Mouse (Mus musculus): ENCODE measurements around the gene Birc3.
"Not testable (repeated sequence)": the region's sequence is repeated elsewhere in the genome, so short reads cannot be mapped to it uniquely, and the experiment has no call there.

Gene Birc3

GRCm38 (mm10) chr9:7872775-7873439 lies at the start of gene Birc3:
Gene Birc3 (minus strand): TSS chr9:7873186.
- peak; percentile 99 for DNase-seq

- no peak for DNase-seq
Observed at GRCm38 (mm10) chr9:7914925-7915324, 41.9 kb upstream of the Birc3 start.

DNA sequence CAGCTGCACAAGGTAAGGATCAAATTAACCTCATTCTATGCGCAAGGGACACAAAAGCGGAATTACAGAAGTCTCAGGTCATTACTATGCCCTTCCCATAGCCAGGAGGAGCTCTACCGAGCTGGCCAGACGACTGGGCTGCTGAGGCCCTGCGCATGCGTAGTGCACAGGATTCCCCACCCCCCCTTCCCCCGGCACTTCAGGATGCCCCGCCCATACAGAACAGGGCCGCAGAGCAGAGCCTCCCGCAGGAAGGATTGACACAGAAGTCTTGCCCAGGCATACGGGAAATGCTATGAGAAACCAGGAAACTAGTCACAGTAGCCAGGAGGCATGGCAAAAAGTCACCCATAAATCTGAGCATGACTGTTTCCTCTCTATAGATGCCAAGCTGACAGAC lies 41.5 kb upstream of the Birc3 start:
- peak; percentile 97 for DNase-seq

GRCm38 (mm10) chr9:7913953-7914352 lies 41.0 kb upstream of the Birc3 start:
- peak; percentile 73 for DNase-seq

- peak; percentile 33 for DNase-seq
Observed at GRCm38 (mm10) chr9:7907351-7907985, 34.5 kb upstream of the Birc3 start.

DNA sequence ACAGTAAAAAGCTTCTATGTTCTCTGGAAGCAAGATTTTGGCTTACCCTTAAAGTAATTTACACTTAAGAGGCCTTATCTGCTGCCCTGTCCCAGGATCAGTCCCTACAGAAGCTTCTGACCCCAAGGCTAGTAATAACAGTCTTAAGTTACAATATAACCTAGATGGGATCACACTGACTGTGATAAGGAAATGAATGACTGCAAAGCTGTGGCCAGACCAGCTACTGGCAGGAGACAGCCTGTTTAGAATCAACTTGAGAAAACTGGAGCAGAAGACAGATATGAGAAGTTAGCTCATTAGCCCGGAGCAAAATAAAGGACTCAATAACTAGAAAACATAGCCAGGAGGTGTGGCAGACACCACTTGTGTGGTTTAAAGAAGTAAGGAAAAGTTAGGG lies 33.6 kb upstream of the Birc3 start:
- DNase-seq: peak; percentile 15

GRCm38 (mm10) chr9:7903825-7904224 lies 30.8 kb upstream of the Birc3 start:
- peak; percentile 36 for DNase-seq

- peak; percentile 59 for DNase-seq
Observed at GRCm38 (mm10) chr9:7903262-7903661, 30.3 kb upstream of the Birc3 start.

- peak; percentile 24 for DNase-seq
Observed at GRCm38 (mm10) chr9:7902311-7902710, 29.3 kb upstream of the Birc3 start.

GRCm38 (mm10) chr9:7900965-7901364 lies 28.0 kb upstream of the Birc3 start:
- peak; percentile 17 for DNase-seq

DNA sequence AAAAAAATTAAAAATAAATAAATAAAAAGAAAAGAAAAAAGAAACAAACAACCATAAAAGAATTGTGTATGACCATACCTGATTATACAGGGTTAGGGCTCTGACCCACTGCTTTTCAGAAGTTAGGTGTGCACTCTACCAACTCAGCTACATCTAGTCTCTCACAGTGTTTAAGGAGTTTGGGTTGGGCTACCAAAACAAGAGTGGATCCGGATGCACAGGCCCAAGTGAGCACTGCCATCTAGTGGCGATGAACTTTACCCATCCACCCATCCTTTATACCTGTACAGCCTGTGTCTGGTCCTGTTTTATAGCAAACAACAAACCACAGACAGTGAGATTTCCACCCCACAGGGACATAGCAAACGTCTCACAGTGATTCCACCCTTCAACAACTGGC lies 24.5 kb upstream of the Birc3 start:
- peak; percentile 94 for DNase-seq

DNA sequence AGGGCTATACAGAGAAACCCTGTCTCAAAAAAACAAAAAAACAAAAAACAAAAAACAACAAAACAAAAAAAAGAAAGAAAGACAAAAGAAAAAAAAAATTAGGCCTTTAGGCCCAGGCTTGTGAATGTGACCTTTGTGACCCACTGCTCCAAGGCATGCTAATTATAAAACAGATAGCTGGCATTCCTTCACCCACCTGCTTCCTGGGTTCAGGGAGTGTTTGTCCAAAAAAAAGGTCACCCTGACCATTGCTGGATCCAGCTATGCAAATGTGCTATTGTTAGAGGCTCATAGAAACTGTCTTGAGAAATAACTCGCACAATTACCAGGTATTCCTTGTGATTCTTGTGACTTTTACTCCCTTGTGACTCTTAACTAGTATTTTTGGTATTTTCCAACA lies 18.8 kb upstream of the Birc3 start:
- not testable (repeated sequence) for DNase-seq

GRCm38 (mm10) chr9:7891177-7891576 lies 18.2 kb upstream of the Birc3 start:
- DNase-seq: peak; percentile 6

GRCm38 (mm10) chr9:7884346-7884745 lies 11.4 kb upstream of the Birc3 start:
- peak; percentile 73 for DNase-seq

DNA sequence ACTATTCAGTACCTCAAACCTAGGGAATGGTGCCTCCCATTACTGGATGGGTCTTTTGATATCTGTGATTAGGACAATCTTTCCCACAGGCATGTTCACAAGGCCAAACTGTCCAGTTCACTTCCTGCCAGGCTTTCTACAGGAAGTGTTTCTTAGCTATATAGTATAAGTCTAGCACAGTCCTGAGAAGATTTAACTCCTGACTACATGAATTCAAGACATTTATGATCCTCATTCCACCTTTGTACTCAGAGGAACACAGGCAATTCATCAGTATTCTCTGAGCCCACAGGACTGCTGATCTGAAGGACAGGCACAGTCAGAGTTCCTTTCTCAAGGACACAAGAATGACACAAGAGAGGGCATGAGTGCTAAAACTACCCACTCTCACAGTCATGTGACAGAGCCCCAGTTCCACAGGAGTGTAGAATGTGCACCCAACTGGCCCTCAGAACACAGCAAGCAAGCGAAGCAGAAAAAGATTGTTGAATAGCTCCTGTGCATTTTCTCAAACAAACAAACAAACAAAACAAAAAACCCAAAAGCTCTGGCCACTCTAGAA lies 9.4 kb upstream of the Birc3 start:
- DNase-seq: peak; percentile 55

GRCm38 (mm10) chr9:7873511-7874211 lies 675 bp upstream of the Birc3 start:
- DNase-seq: peak; percentile 87

GRCm38 (mm10) chr9:7872044-7872774 lies 777 bp downstream of the Birc3 start:
- DNase-seq: no peak

GRCm38 (mm10) chr9:7871316-7872043 lies 1.5 kb downstream of the Birc3 start:
- peak; percentile 88 for DNase-seq

GRCm38 (mm10) chr9:7870556-7871315 lies 2.2 kb downstream of the Birc3 start:
- peak; percentile 76 for DNase-seq

DNA sequence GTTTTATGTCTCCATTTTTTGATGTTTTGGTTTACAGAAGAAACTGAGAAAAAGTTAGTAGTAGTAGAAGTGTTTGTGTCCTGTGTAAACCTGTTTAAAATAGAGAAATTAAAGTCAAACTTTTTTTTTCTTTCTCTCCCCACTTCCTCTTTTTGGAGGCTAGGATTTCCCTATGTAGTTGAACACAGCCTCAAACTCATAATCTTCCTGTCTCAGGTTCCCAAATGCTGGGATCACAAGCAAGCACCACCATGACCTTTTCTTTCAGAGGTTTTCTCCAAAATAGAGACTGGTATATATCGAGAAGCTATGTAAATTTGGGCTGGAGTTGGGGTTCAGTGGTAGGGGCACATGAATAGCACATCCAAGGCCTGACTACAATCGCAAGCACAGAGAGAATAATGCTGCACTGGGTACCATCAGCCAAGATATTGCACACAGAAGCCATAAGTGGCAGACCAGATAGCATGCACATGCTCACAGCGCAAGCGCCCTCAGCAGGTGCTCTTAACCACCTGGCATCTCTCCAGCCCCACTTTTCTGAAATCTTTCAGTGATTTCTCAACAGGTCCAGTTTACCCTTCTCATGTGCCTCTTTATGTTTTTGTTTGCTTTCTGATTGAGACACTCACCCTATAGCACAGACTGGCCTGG lies 4.0 kb downstream of the Birc3 start:
- peak; percentile 88 for DNase-seq

GRCm38 (mm10) chr9:7867981-7868380 lies 5.0 kb downstream of the Birc3 start:
- DNase-seq: peak; percentile 94

Measured in heart, adult 11 months (tissue).